Mouse (Mus musculus) small intestine, adult 2 months (tissue): ENCODE measurements around the gene Acer1. TPM values are rescaled to one million over a fixed set of nuclear protein-coding genes. Genes with fewer than 3 reads are reported as not detected.

Experiments used
- H3K27ac ChIP-seq: fragments of 200-500 bp; 2 replicates; pipeline ENCODE4 v1.5.1; 2012; ENCODE audit warnings: low read depth, low read length, control low read depth, inconsistent platforms; ENCODE audit not compliant: insufficient read depth
- H3K27me3 ChIP-seq: fragments of 200-500 bp; 2 replicates; pipeline ENCODE4 v1.6.1; 2012; ENCODE audit warnings: mild to moderate bottlenecking, moderate library complexity, low read length, inconsistent platforms; ENCODE audit not compliant: control insufficient read depth, insufficient read depth
- H3K36me3 ChIP-seq: fragments of 200-500 bp; 2 replicates; pipeline ENCODE4 v1.6.1; 2012; ENCODE audit warnings: mild to moderate bottlenecking, low read length, control low read depth, inconsistent platforms; ENCODE audit not compliant: control insufficient read depth, insufficient read depth
- H3K4me1 ChIP-seq: fragments of 200-500 bp; 2 replicates; pipeline ENCODE4 v1.6.1; 2012; ENCODE audit warnings: low read length, inconsistent platforms, mixed read lengths; ENCODE audit not compliant: control insufficient read depth, insufficient read depth, insufficient read length
- H3K4me3 ChIP-seq: fragments of 200-500 bp; 2 replicates; pipeline ENCODE4 v1.5.1; 2012; ENCODE audit warnings: low read depth, mild to moderate bottlenecking, control low read depth, inconsistent platforms, low read length, moderate library complexity
- CTCF ChIP-seq: fragments of 200-500 bp; IDR thresholded peaks from 2 replicates; pipeline ENCODE4 v1.5.1; 2012; ENCODE audit warnings: low read depth, mild to moderate bottlenecking, control low read depth, inconsistent platforms, low read length, moderate library complexity, mixed read lengths; ENCODE audit not compliant: insufficient replicate concordance, insufficient read length; ENCODE audit errors: extremely low read depth
- POLR2A ChIP-seq: fragments of 200-500 bp; IDR thresholded peaks from 2 replicates; pipeline ENCODE4 v1.6.1; 2012; ENCODE audit warnings: low read depth, mild to moderate bottlenecking, control low read depth, inconsistent platforms, low read length, moderate library complexity
- WGBS: fragments of 180-500 bp; shearing (Covaris S2); methylation state at CpG from one replicate; pipeline ENCODE4 v1.1.7; 2018; 5-methylcytosine and 5-hydroxymethylcytosine counted together
- polyA plus RNA-seq: library from polyadenylated mRNA; depleted of rRNA; stranded (reverse); fragments of >200 nt; gene quantifications from 2 replicates; pipeline ENCODE4 v1.2.3, GENCODE M21; 2012

Gene Acer1
- polyA plus RNA-seq, 1 experiment, result 28.9 TPM

- peaks cover 3% of the 10 kb centered on the region for H3K4me1 ChIP-seq
- no peaks in the 10 kb centered on the region for H3K36me3 ChIP-seq
- no peaks in the 10 kb centered on the region for H3K27me3 ChIP-seq
- no peak overlapping the region for H3K4me3 ChIP-seq
- no peak for TF ChIP-seq CTCF
- H3K27ac ChIP-seq, result no peak overlapping the region
- 76% methylated on average over 4 of the region's 4 CpGs for WGBS
Measured at GRCm38 (mm10) chr17:56938751-56939150, 43.2 kb downstream of the Acer1 start.

DNA sequence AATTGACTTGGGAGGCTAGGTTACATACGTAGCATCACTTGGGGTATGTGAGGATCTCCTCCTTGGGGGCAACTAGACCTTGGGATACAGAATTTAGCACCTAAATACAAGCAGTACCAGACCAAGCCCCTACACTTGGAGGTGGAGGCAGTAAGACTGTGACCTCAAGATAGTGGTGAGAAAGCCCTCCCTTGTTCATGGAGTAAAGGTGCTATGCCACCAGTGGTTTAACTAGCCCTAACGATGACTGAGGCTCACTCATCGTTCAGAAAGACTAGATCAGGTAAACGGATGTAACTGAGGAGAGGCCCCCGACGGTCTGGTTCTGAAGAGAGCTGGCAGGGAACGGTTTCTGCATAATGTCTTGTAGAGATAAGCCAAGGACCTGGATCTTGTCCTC is 45.2 kb downstream of the Acer1 start:
- no peak overlapping the region for H3K27ac ChIP-seq
- H3K4me1 ChIP-seq, result peaks cover 3% of the 10 kb centered on the region
- H3K27me3 ChIP-seq, result no peaks in the 10 kb centered on the region
- 90% methylated on average over 7 of the region's 7 CpGs for WGBS
- no peak overlapping the region for H3K4me3 ChIP-seq
- TF ChIP-seq CTCF (no peak), POLR2A (no peak)
- H3K36me3 ChIP-seq, result no peaks in the 10 kb centered on the region

DNA sequence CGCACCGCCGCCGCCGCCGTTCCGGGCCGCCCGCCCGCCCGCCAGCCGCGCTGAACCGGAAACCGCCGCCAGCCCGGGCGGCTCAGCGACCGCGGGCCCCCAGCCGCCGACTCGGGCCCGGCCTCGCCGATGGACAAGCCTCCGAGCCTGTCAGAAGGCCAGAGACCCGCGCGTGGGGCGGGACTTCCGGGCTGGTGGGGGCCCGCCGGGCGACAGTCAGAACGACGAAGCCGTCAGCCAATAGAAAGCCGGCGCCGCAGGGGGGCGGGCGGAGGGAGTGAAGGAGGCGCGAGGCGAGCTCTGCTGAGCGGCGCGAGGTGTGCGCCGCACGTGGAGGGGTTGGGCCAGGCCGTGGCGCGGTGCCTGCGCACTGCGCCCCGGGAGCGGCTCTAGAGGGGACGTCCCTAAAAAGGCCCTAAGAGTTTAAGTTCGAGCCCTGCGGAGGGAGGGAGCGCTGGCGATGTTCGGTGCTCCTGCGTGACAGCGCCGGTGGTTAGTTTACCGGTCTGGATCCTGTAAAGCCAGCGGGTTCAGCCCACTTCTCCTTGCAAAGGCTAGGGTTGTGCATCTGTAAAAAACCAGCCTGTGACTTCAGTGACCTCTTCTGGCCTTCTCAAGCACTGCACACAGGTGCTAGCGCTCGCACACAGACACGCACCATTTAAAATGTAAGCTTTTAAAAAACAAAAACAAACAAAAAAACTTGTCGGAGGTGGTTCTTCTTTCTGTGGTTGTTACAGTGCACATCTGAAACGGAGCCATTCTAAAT is 46.4 kb downstream of the Acer1 start, which contains the start of gene Mllt1:
Gene Mllt1 (minus strand): TSS at position 53 of the 769 bp plus-strand sequence.
- TF ChIP-seq CTCF, result peak; percentile 29; the same call in 1 of the 2 replicates
- no peak for TF ChIP-seq POLR2A
- Histone ChIP-seq H3K4me1 (peaks cover 3% of the 10 kb centered on the region), H3K36me3 (no peaks in the 10 kb centered on the region), H3K4me3 (peak within 1 kb of the TSS; percentile 81), H3K27ac (no peak within 1 kb of the TSS), H3K27me3 (no peaks in the 10 kb centered on the region)
- WGBS, result 6% methylated on average over 75 of the region's 76 CpGs

- Histone ChIP-seq H3K36me3 (no peaks in the 10 kb centered on the region), H3K27me3 (no peaks in the 10 kb centered on the region), H3K4me3 (peak overlapping the region; percentile 81), H3K27ac (no peak overlapping the region), H3K4me1 (peaks cover 3% of the 10 kb centered on the region)
- 2% methylated on average over 45 of the region's 45 CpGs for WGBS
- TF ChIP-seq CTCF (no peak), POLR2A (no peak)
Measured at GRCm38 (mm10) chr17:56934545-56935330, 47.2 kb downstream of the Acer1 start.

DNA sequence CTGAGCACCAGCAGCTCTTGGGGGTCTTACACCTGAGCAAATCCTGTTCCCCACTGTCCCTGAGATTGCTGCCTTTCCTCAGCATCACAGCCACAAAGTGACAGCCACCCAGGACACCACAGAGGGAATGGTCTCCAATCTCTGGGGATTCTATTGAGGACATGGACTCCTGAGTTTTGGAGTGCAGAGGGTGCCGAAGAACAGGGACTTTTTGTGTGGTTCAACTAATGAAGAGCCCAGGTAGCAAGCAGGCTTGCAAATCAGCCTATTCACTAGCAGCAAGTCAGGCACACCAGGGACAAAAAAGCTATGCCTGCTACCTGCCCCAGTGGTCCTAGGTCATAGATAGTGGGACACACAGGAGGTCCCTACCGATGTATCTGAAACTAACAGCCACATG is 48.5 kb downstream of the Acer1 start:
- Histone ChIP-seq H3K36me3 (no peaks in the 10 kb centered on the region), H3K4me3 (no peak overlapping the region), H3K4me1 (peaks cover 3% of the 10 kb centered on the region), H3K27ac (no peak overlapping the region), H3K27me3 (no peaks in the 10 kb centered on the region)
- WGBS, result 92% methylated on average over 2 of the region's 2 CpGs
- TF ChIP-seq CTCF (no peak), POLR2A (no peak)

DNA sequence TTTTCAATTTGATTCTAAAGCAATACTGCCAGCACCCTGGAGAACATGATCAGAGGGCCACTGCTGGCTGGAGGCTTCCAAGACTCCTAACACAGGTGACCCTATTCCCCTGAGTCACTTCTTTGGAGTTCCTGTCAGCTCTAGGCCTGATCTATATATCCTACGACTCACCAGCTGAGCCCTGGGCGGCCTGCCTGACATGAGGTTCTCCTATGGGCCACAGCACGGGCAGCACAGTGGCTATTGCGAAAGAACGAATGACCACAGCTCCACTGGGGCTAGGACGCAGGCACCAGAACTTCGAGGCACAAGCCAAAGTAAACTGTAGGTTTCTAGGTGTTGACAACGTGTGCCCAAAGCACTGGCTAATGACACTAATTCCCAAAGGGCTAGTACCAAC is 51.9 kb downstream of the Acer1 start:
- H3K27me3 ChIP-seq, result no peaks in the 10 kb centered on the region
- TF ChIP-seq CTCF (no peak), POLR2A (no peak)
- WGBS, result 66% methylated on average over 8 of the region's 8 CpGs
- H3K4me3 ChIP-seq, result no peak overlapping the region
- H3K27ac ChIP-seq, result no peak overlapping the region
- 0 out of 2 replicates have a peak, but pooled peaks cover 4% of the 10 kb centered on the region for H3K4me1 ChIP-seq
- 0 out of 2 replicates have a peak, but pooled peaks cover 1% of the 10 kb centered on the region for H3K36me3 ChIP-seq

- peaks cover 4% of the 10 kb centered on the region; the same call in 1 of the 2 replicates for H3K36me3 ChIP-seq
- no peak for TF ChIP-seq POLR2A
- TF ChIP-seq CTCF, result no peak
- H3K27me3 ChIP-seq, result no peaks in the 10 kb centered on the region
- 0 out of 2 replicates have a peak, but pooled peaks cover 4% of the 10 kb centered on the region for H3K4me1 ChIP-seq
- 83% methylated on average over 1 of the region's 1 CpGs for WGBS
- no peak overlapping the region for H3K4me3 ChIP-seq
- H3K27ac ChIP-seq, result no peak overlapping the region
Measured at GRCm38 (mm10) chr17:56929530-56929929, 52.4 kb downstream of the Acer1 start.
